Mouse (Mus musculus): ENCODE results near the gene Vav3. TPM values are rescaled to one million over a fixed set of nuclear protein-coding genes. Genes with fewer than 3 reads are reported as not detected.

The Vav3 gene
- total and polyA plus RNA-seq, 3 experiments, result 0.08 TPM; not detected in 2

DNA sequence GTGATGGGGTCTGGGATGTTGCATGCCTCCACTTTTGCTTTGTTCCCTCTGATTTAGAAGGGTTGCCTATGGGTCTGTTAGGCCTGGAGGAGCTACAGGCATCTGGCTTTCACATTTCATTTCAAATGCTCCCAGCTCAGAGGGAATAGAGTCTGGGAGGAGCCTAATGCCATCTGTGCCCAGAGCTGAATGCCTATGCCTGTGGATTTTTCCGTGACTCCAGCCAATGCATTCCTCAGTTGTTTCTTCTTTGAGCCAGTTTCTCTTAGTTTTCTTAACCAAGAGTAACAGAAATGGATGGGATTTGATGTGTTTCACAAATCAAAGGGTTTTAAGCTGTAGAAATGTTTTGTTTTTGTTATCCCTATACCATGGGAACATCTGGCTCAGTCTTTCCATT lies 90.8 kb downstream of the Vav3 start:
- no peaks in the 10 kb centered on the region for H3K9me3 ChIP-seq (replicated peaks; ENCODE audit: low read length)
- no peak overlapping the region for H3K9ac ChIP-seq (ENCODE audit: insufficient read depth, low read depth)
- H3K36me3 ChIP-seq (replicated peaks in 1 of 2; ENCODE audit: control insufficient read depth in 1 of 2, insufficient read depth in 1 of 2, low read length in 1 of 2), result no peaks in the 10 kb centered on the region
- H3K27ac ChIP-seq (ENCODE audit: insufficient read depth, low read depth), result no peak overlapping the region
- in situ Hi-C loops (cut with MboI; ENCODE audit: low pct_ligation_motif_present, low pct_unique_long_range_greater_than_20kb, low sequenced_read_pairs) (no loop called here), dilution Hi-C loops (cut with MboI; ENCODE audit: extremely low pct_ligation_motif_present, extremely low pct_unique_long_range_greater_than_20kb, low sequenced_read_pairs) (no loop called here)
- peaks cover 0 to 3% of the 10 kb centered on the region in 2 experiments; a peak in 1 of 4 replicates for H3K4me1 ChIP-seq (ENCODE audit: control insufficient read depth in 1 of 2, insufficient read depth in 2 of 2)
- no peak overlapping the region for H3K4me2 ChIP-seq (ENCODE audit: insufficient read depth, low read depth, poor library complexity, severe bottlenecking)
- no peaks in the 10 kb centered on the region for H3K27me3 ChIP-seq (replicated peaks)
- no peak for TF ChIP-seq ZNF384 (IDR thresholded peaks at IDR 0.05; ENCODE audit: low read depth, low read length)
- TF ChIP-seq NELFE (IDR thresholded peaks at IDR 0.05; ENCODE audit: low read depth, low read length), result no peak
- TF ChIP-seq JUND (conservative IDR thresholded peaks at IDR 0.05; ENCODE audit: low read depth, low read length), result no peak
- no peak for TF ChIP-seq USF2 (conservative IDR thresholded peaks at IDR 0.05; ENCODE audit: low read depth, low read length)
- TF ChIP-seq MXI1 (IDR thresholded peaks at IDR 0.05; ENCODE audit: low read depth, low read length), result no peak
- no peak for TF ChIP-seq ZC3H11A (IDR thresholded peaks at IDR 0.05; ENCODE audit: low read depth, low read length)
- TF ChIP-seq JUN (IDR thresholded peaks at IDR 0.05; ENCODE audit: insufficient read depth, low read depth, low read length), result no peak
- no peak for TF ChIP-seq NRF1 (IDR thresholded peaks at IDR 0.05; ENCODE audit: low read depth, low read length)
- TF ChIP-seq TBP (conservative IDR thresholded peaks at IDR 0.05; ENCODE audit: low read depth, low read length), result no peak
- no peak for TF ChIP-seq E2F4 (IDR thresholded peaks at IDR 0.05; ENCODE audit: insufficient replicate concordance, low read depth, low read length)
- no peak for TF ChIP-seq IRF4 (IDR thresholded peaks at IDR 0.05; ENCODE audit: low read depth, low read length)
- no peak for TF ChIP-seq TCF12 (IDR thresholded peaks at IDR 0.05; ENCODE audit: low read depth, low read length)
- TF ChIP-seq MAZ (IDR thresholded peaks at IDR 0.05; ENCODE audit: low read depth, low read length), result no peak
- TF ChIP-seq POLR2A (IDR thresholded peaks at IDR 0.05; ENCODE audit: low read depth, low read length), result no peak
- no peak for TF ChIP-seq CTCF (conservative IDR thresholded peaks at IDR 0.05 in 1 of 2, IDR thresholded peaks at IDR 0.05 in 1 of 2; ENCODE audit: low read depth in 2 of 2, low read length in 2 of 2)
- no peak for TF ChIP-seq RCOR1 (conservative IDR thresholded peaks at IDR 0.05; ENCODE audit: low read depth, low read length)
- no peak for TF ChIP-seq POLR2AphosphoS2 (IDR thresholded peaks at IDR 0.05; ENCODE audit: low read depth, low read length)
- TF ChIP-seq ETS1 (conservative IDR thresholded peaks at IDR 0.05; ENCODE audit: low read depth, low read length), result no peak
- no peak for TF ChIP-seq PAX5 (IDR thresholded peaks at IDR 0.05; ENCODE audit: low read length)
- no peak for TF ChIP-seq KAT2A (IDR thresholded peaks at IDR 0.05; ENCODE audit: insufficient replicate concordance, low read length)
- no peak for DNase-seq (ENCODE audit: extremely low read depth)
- H3K4me3 ChIP-seq (replicated peaks in 1 of 3; ENCODE audit: low read depth in 2 of 3, low read length in 2 of 3, poor library complexity in 1 of 3), result no peak overlapping the region
- H3K79me2 ChIP-seq (replicated peaks; ENCODE audit: control insufficient read depth, extremely low read depth, insufficient read depth, poor library complexity, severe bottlenecking), result no peaks in the 10 kb centered on the region

GRCm38 (mm10) chr3:109438552-109438951 lies 98.1 kb downstream of the Vav3 start:
- Histone ChIP-seq H3K9ac (ENCODE audit: insufficient read depth, low read depth) (no peak overlapping the region), H3K27me3 (replicated peaks) (no peaks in the 10 kb centered on the region), H3K4me3 (replicated peaks in 1 of 3; ENCODE audit: low read depth in 2 of 3, low read length in 2 of 3, poor library complexity in 1 of 3) (no peak overlapping the region), H3K27ac (ENCODE audit: insufficient read depth, low read depth) (no peak overlapping the region), H3K79me2 (replicated peaks; ENCODE audit: control insufficient read depth, extremely low read depth, insufficient read depth, poor library complexity, severe bottlenecking) (no peaks in the 10 kb centered on the region), H3K4me1 (ENCODE audit: control insufficient read depth in 1 of 2, insufficient read depth in 2 of 2) (peaks cover 0 to 8% of the 10 kb centered on the region in 2 experiments; a peak in 1 of 4 replicates), H3K36me3 (replicated peaks in 1 of 2; ENCODE audit: control insufficient read depth in 1 of 2, insufficient read depth in 1 of 2, low read length in 1 of 2) (no peaks in the 10 kb centered on the region), H3K4me2 (ENCODE audit: insufficient read depth, low read depth, poor library complexity, severe bottlenecking) (no peak overlapping the region), H3K9me3 (replicated peaks; ENCODE audit: low read length) (no peaks in the 10 kb centered on the region)
- in situ Hi-C loops (cut with MboI; ENCODE audit: low pct_ligation_motif_present, low pct_unique_long_range_greater_than_20kb, low sequenced_read_pairs), result no loop called here
- TF ChIP-seq NRF1 (IDR thresholded peaks at IDR 0.05; ENCODE audit: low read depth, low read length) (no peak), BHLHE40 (IDR thresholded peaks at IDR 0.05; ENCODE audit: low read depth, low read length) (no peak), UBTF (IDR thresholded peaks at IDR 0.05; ENCODE audit: low read depth, low read length) (no peak), CHD1 (IDR thresholded peaks at IDR 0.05; ENCODE audit: low read depth, low read length) (no peak), POLR2A (IDR thresholded peaks at IDR 0.05; ENCODE audit: low read depth, low read length) (no peak), E2F4 (IDR thresholded peaks at IDR 0.05; ENCODE audit: insufficient replicate concordance, low read depth, low read length) (no peak), USF2 (conservative IDR thresholded peaks at IDR 0.05; ENCODE audit: low read depth, low read length) (no peak), GABPA (IDR thresholded peaks at IDR 0.05; ENCODE audit: insufficient replicate concordance, low read depth, low read length) (no peak), RAD21 (IDR thresholded peaks at IDR 0.05; ENCODE audit: low read depth, low read length) (no peak), NELFE (IDR thresholded peaks at IDR 0.05; ENCODE audit: low read depth, low read length) (no peak), ZKSCAN1 (IDR thresholded peaks at IDR 0.05; ENCODE audit: borderline replicate concordance, low read depth, low read length) (no peak), ETS1 (conservative IDR thresholded peaks at IDR 0.05; ENCODE audit: low read depth, low read length) (no peak), TCF12 (IDR thresholded peaks at IDR 0.05; ENCODE audit: low read depth, low read length) (no peak)
- dilution Hi-C loops (cut with MboI; ENCODE audit: extremely low pct_ligation_motif_present, extremely low pct_unique_long_range_greater_than_20kb, low sequenced_read_pairs), result no loop called here
- no peak for DNase-seq (ENCODE audit: extremely low read depth)
